Mouse (Mus musculus): ENCODE results near the gene Fbxw5.

DNA sequence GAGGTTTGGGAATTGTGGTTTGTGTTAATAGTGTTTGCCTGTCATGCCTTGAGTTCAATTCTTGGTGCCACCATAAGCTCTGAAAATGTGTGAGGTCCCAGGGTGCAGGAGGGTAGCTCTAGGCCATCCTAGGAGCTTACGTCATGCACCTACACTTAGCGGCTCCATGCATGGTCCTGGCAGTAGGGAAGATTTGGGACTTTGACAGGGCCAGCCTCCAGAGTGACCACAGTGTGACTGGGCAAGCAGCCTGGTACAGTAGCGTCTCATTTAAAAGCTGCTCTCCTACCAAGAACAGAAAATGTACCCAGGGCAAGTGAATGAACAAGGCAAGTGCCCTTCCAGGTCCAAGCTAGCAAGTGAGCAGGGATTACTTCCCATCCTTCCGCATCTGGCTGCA is 5.3 kb downstream of the Fbxw5 start:
- TF ChIP-seq CTCF (IDR thresholded peaks at IDR 0.05; ENCODE audit: borderline replicate concordance, control insufficient read depth, extremely low read depth, insufficient read depth, low read length, poor library complexity) = no peak
- TF ChIP-seq POLR2A (IDR thresholded peaks at IDR 0.05; ENCODE audit: control insufficient read depth, extremely low read depth, insufficient read depth, low read length, poor library complexity) = no peak

Measured in thymus, adult 2 months (tissue).